Mouse (Mus musculus) limb, embryonic 13.5 days (tissue): ENCODE data around the gene Tekt5. TPM values are rescaled to one million over a fixed set of nuclear protein-coding genes. Genes with fewer than 3 reads are reported as not detected.

Source experiments
- ATAC-seq: fragments of 200-750 bp; cut with Nextera tagmentation; 2 replicates; pipeline ENCODE4 v1.8.0; 2017; ENCODE audit warnings: low read depth, moderate number of reproducible peaks, moderate TSS enrichment; ENCODE audit not compliant: low FRiP score
- H3K27ac ChIP-seq: fragments of 300-500 bp; sonication (generic); 2 replicates; pipeline ENCODE4 v1.5.1; 2015; ENCODE audit warnings: inconsistent platforms, mild to moderate bottlenecking, moderate library complexity
- H3K27me3 ChIP-seq: fragments of 300-500 bp; sonication (generic); 2 replicates; pipeline ENCODE4 v1.6.1; 2015; ENCODE audit warnings: mild to moderate bottlenecking, inconsistent platforms
- H3K36me3 ChIP-seq: fragments of 300-500 bp; sonication (generic); 2 replicates; pipeline ENCODE4 v1.6.1; 2015; ENCODE audit warnings: inconsistent platforms, mild to moderate bottlenecking, moderate library complexity
- H3K4me1 ChIP-seq: fragments of 300-500 bp; sonication (generic); 2 replicates; pipeline ENCODE4 v1.6.1; 2015; ENCODE audit warnings: inconsistent platforms
- H3K4me2 ChIP-seq: fragments of 300-500 bp; sonication (generic); replicated peaks from 2 replicates; pipeline ENCODE4 v1.6.1; 2015; ENCODE audit warnings: inconsistent platforms, mild to moderate bottlenecking, moderate library complexity
- H3K4me3 ChIP-seq: fragments of 300-500 bp; sonication (generic); 2 replicates; pipeline ENCODE4 v1.5.1; 2015; ENCODE audit warnings: moderate library complexity, mild to moderate bottlenecking, inconsistent platforms
- H3K9ac ChIP-seq: fragments of 300-500 bp; sonication (generic); 2 replicates; pipeline ENCODE4 v1.6.1; 2015; ENCODE audit warnings: mild to moderate bottlenecking, inconsistent platforms
- H3K9me3 ChIP-seq: fragments of 300-500 bp; sonication (generic); 2 replicates; pipeline ENCODE4 v1.6.1; 2016; ENCODE audit warnings: inconsistent platforms
- WGBS: fragments of 180-500 bp; shearing (Covaris S2); methylation state at CpG from one replicate; pipeline ENCODE4 v1.1.7; 2015; 5-methylcytosine and 5-hydroxymethylcytosine counted together
- polyA plus RNA-seq: library from polyadenylated mRNA; unstranded; fragments of >200 nt; fragmentation: Nextera tagmentation; extraction: Ambion mirVana; gene quantifications from 2 replicates; pipeline ENCODE4 v1.2.1, GENCODE M21; 2015

The Tekt5 gene
- polyA plus RNA-seq, 1 experiment from 2014 or later, result 0.15 TPM

- 84% methylated on average over 6 of the region's 6 CpGs for WGBS
- H3K9me3 ChIP-seq, result no peaks in the 10 kb centered on the region
- H3K4me1 ChIP-seq, result peaks cover 23% of the 10 kb centered on the region
- H3K4me3 ChIP-seq, result no peak overlapping the region
- no peak overlapping the region for H3K4me2 ChIP-seq
- H3K36me3 ChIP-seq, result peaks cover 79% of the 10 kb centered on the region
- no peaks in the 10 kb centered on the region for H3K27me3 ChIP-seq
- no peak overlapping the region for H3K9ac ChIP-seq
- no peak for ATAC-seq
- H3K27ac ChIP-seq, result no peak overlapping the region
Measured at GRCm38 (mm10) chr16:10415976-10416375, 20.7 kb upstream of the Tekt5 start.

DNA sequence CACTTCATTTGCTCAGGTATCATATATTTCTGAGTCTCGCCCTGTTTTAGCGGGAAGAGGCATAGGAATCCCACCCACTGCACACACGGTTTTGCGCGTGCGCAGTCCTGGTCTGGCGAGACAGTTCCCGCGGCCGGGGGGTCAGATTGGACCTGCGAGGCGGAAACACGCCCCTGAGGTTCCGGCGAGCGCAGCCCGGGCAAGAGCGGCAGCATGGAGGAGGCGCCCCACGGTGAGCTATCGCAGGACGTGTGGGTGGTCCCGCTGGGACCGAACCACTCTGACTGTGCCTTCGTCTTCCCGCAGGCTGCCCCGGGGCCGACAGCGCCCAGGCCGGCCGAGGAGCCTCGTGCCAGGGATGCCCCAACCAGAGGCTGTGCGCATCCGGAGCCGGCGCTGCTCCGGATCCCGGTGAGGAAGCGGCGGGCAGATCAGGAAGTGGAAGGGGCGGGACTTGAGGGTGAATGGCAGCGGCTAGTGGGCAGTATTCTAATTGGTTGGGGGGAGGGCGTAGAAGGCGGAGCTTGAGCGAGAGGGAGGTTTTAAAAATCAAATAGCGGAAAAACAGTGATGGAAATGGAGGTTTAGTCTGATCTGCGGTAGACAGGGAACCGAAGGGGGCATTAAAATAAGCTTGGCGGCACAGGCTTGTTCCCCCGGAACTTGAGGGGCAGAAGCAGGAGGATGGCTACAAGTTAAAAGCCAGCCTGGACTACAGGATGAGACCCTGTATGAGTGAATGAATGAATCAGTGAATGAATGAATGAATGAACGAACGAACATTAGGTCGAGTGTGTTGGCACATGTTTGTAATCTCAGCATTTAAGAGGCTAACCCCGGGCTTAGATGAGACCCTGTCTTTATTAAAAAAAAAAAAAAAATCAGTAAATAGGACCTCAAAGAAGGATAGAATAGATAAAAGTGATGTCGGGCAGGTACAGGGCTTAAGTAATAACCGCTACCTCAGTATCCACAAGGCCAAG, 16.8 kb upstream of the Tekt5 start, which contains the start of gene Nubp1:
Gene Nubp1, plus strand, starts transcription at position 185 of the 983 bp plus-strand sequence.
- Histone ChIP-seq H3K4me1 (peaks cover 23% of the 10 kb centered on the region), H3K27ac (peak within 1 kb of the TSS; percentile 90), H3K9ac (peak within 1 kb of the TSS; percentile 74), H3K4me2 (peak within 1 kb of the TSS; percentile 80), H3K27me3 (no peaks in the 10 kb centered on the region; the same call in 1 of the 2 replicates), H3K4me3 (peak within 1 kb of the TSS; percentile 75), H3K36me3 (peaks cover 39% of the 10 kb centered on the region), H3K9me3 (no peaks in the 10 kb centered on the region)
- 3% methylated on average over 56 of the region's 56 CpGs for WGBS
- peak; percentile 97 for ATAC-seq

- no peak overlapping the region for H3K27ac ChIP-seq
- H3K4me2 ChIP-seq, result no peak overlapping the region
- peaks cover 8% of the 10 kb centered on the region for H3K4me1 ChIP-seq
- H3K9me3 ChIP-seq, result no peaks in the 10 kb centered on the region
- no peak overlapping the region for H3K9ac ChIP-seq
- 36% methylated on average over 7 of the region's 7 CpGs for WGBS
- H3K27me3 ChIP-seq, result peaks cover 23% of the 10 kb centered on the region
- 0 out of 2 replicates have a peak, but pooled peaks have one; percentile 24 for ATAC-seq
- no peak overlapping the region for H3K4me3 ChIP-seq
- H3K36me3 ChIP-seq, result no peaks in the 10 kb centered on the region
Measured at GRCm38 (mm10) chr16:10399160-10399559, 3.9 kb upstream of the Tekt5 start.

- no peaks in the 10 kb centered on the region for H3K36me3 ChIP-seq
- H3K9me3 ChIP-seq, result no peaks in the 10 kb centered on the region
- 66% methylated on average over 5 of the region's 5 CpGs for WGBS
- H3K27ac ChIP-seq, result no peak overlapping the region
- H3K4me1 ChIP-seq, result peaks cover 8% of the 10 kb centered on the region
- peaks cover 27% of the 10 kb centered on the region for H3K27me3 ChIP-seq
- H3K4me3 ChIP-seq, result no peak overlapping the region
- H3K9ac ChIP-seq, result no peak overlapping the region
- no peak for ATAC-seq
- no peak overlapping the region for H3K4me2 ChIP-seq
Measured at GRCm38 (mm10) chr16:10398755-10399154, 3.5 kb upstream of the Tekt5 start.

- Histone ChIP-seq H3K36me3 (no peaks in the 10 kb centered on the region), H3K9ac (no peak overlapping the region), H3K4me3 (no peak overlapping the region), H3K27me3 (peaks cover 30% of the 10 kb centered on the region), H3K4me2 (no peak overlapping the region), H3K4me1 (peaks cover 8% of the 10 kb centered on the region), H3K27ac (no peak overlapping the region), H3K9me3 (no peaks in the 10 kb centered on the region)
- ATAC-seq, result no peak
- 77% methylated on average over 9 of the region's 9 CpGs for WGBS
Measured at GRCm38 (mm10) chr16:10392587-10392986, 2.7 kb downstream of the Tekt5 start.

DNA sequence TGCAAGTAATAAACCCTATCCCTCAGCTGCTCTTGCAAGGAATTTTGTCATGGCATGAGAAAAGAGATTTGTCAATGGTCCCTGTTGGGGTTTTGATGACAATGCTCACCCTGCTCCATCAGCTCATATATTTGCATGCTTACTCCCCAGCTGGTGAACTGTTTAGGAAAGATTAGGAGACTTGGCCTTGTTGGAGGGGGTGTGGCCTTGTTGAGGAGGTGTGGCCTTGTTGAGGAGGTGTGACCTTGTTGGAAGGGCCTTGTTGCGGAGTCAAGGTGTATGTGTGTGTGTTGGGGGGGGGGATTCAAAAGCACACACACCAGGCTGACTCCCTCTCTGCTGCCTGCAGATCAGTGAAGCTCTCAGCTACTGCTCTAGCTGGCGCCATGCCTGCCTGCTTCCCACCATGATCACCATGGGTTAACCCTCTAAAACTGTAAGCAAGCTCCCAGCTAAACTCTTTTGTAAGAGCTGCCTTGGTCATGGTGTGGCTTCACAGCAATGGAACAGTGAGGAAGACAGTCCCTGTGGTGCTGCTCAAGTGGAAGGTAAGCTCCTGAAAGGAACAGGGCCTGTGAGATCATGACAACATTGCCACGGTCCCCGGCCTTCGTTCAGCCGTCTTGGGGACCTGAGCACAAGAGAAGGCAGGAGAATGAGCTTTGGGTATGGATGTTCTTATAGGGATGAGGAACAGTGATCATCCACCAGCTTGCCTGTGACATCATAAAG, 6.5 kb downstream of the Tekt5 start:
- 89% methylated on average over 6 of the region's 6 CpGs for WGBS
- no peak for ATAC-seq
- H3K36me3 ChIP-seq, result no peaks in the 10 kb centered on the region
- no peak overlapping the region for H3K4me2 ChIP-seq
- no peak overlapping the region for H3K4me3 ChIP-seq
- H3K9ac ChIP-seq, result no peak overlapping the region
- H3K27me3 ChIP-seq, result peaks cover 4% of the 10 kb centered on the region
- no peaks in the 10 kb centered on the region for H3K4me1 ChIP-seq
- H3K27ac ChIP-seq, result no peak overlapping the region
- no peaks in the 10 kb centered on the region for H3K9me3 ChIP-seq

- no peak overlapping the region for H3K4me2 ChIP-seq
- no peak for ATAC-seq
- WGBS, result 84% methylated on average over 12 of the region's 12 CpGs
- H3K36me3 ChIP-seq, result no peaks in the 10 kb centered on the region
- H3K9me3 ChIP-seq, result no peaks in the 10 kb centered on the region
- H3K27ac ChIP-seq, result no peak overlapping the region
- H3K9ac ChIP-seq, result no peak overlapping the region
- H3K4me3 ChIP-seq, result no peak overlapping the region
- H3K4me1 ChIP-seq, result no peaks in the 10 kb centered on the region
- peaks cover 8% of the 10 kb centered on the region; the same call in 1 of the 2 replicates for H3K27me3 ChIP-seq
Measured at GRCm38 (mm10) chr16:10385261-10385660, 10.0 kb downstream of the Tekt5 start.

GRCm38 (mm10) chr16:10384544-10384943, 10.7 kb downstream of the Tekt5 start:
- Histone ChIP-seq H3K27me3 (peaks cover 8% of the 10 kb centered on the region; the same call in 1 of the 2 replicates), H3K27ac (no peak overlapping the region), H3K36me3 (no peaks in the 10 kb centered on the region), H3K4me2 (peak overlapping the region; percentile 45; the same call in 1 of the 2 replicates), H3K9ac (no peak overlapping the region), H3K4me1 (no peaks in the 10 kb centered on the region), H3K9me3 (no peaks in the 10 kb centered on the region), H3K4me3 (no peak overlapping the region)
- ATAC-seq, result no peak
- 64% methylated on average over 3 of the region's 3 CpGs for WGBS

DNA sequence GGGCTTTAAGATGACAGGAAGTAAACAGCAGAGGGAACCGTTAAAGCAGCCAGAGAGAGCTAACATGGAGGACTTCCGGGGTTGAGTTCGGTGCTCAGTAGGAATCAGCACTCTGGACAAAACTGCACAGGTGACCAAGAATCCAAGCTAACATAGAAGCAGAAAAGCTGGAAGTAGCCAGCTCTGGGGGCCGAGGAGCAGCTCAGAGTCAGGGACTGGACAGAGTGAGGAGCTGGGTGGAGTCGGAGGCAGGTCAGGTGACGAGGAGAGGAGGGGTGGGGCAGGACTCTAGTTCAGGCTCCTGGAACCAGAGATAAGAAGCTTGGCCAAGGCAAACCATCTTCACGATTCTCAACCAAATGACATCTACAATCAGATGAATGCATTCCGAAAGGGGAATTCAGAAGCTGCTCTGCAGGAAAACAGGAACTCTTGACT, 11.2 kb downstream of the Tekt5 start:
- no peaks in the 10 kb centered on the region for H3K4me1 ChIP-seq
- H3K9me3 ChIP-seq, result no peaks in the 10 kb centered on the region
- no peak overlapping the region for H3K9ac ChIP-seq
- 0 out of 2 replicates have a peak overlapping the region, but pooled peaks have one; percentile 15 for H3K4me3 ChIP-seq
- H3K27me3 ChIP-seq, result peaks cover 8% of the 10 kb centered on the region; the same call in 1 of the 2 replicates
- H3K36me3 ChIP-seq, result no peaks in the 10 kb centered on the region
- no peak; the same call in 1 of the 2 replicates for ATAC-seq
- H3K27ac ChIP-seq, result no peak overlapping the region
- peak overlapping the region; percentile 45 for H3K4me2 ChIP-seq
- 32% methylated on average over 8 of the region's 8 CpGs for WGBS

- Histone ChIP-seq H3K27ac (no peak overlapping the region), H3K9me3 (no peaks in the 10 kb centered on the region), H3K4me3 (no peak overlapping the region), H3K27me3 (peaks cover 13% of the 10 kb centered on the region; the same call in 1 of the 2 replicates), H3K4me2 (no peak overlapping the region), H3K9ac (no peak overlapping the region), H3K4me1 (peaks cover 2% of the 10 kb centered on the region), H3K36me3 (no peaks in the 10 kb centered on the region)
- 0 out of 2 replicates have a peak, but pooled peaks have one; percentile 26 for ATAC-seq
- WGBS, result 41% methylated on average over 2 of the region's 2 CpGs
Measured at GRCm38 (mm10) chr16:10379531-10379930, 15.8 kb downstream of the Tekt5 start.

DNA sequence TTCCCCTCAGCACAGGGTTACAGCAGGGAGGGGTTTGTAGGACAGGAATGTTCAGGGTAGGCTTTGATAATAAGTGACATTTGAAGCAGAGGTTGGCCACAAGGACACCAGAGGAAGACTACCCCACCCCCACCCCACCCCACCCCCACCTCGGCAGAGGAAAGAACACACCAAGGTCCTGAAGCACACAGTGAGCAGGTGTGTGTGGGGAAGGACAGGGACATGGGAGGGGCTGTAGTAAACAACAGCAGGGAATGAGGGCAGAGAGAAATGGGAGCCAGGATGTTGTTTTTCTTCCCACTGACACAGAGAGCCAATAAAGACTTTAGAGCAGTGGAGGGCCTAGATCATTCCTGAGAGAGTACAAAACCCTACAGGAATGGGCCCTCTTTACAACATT, 18.0 kb downstream of the Tekt5 start:
- H3K36me3 ChIP-seq, result no peaks in the 10 kb centered on the region
- ATAC-seq, result no peak
- no peak overlapping the region for H3K9ac ChIP-seq
- H3K4me3 ChIP-seq, result no peak overlapping the region
- H3K9me3 ChIP-seq, result no peaks in the 10 kb centered on the region
- no peak overlapping the region for H3K27ac ChIP-seq
- peaks cover 6% of the 10 kb centered on the region for H3K4me1 ChIP-seq
- peaks cover 13% of the 10 kb centered on the region; the same call in 1 of the 2 replicates for H3K27me3 ChIP-seq
- no peak overlapping the region for H3K4me2 ChIP-seq
- 65% methylated on average over 1 of the region's 1 CpGs for WGBS
